Comparison of ENCODE assay signal across 27 mouse cellular contexts in genomic region chr1:28640818-28641217, GRCm38 (mm10).
DNase-seq lines count a peak whose midpoint lies in the region; ATAC-seq lines count a peak whose summit lies in the region.
"Had no signal": no experiment of that assay in that cellular context is flagged by ENCODE, and none has a peak within 500 bp of the region (broad histone marks: within the 10 kb centered on the region; RNA-seq: fewer than 3 reads in every experiment).

No protein-coding gene starts in this region.

- 81% methylated on average over 4 of the region's 4 CpGs for WGBS in forebrain, embryonic 11.5 days
- 91% methylated on average over 4 of the region's 4 CpGs for WGBS in forebrain, embryonic 10.5 days
- WGBS in neural tube, embryonic 12.5 days, result 89% methylated on average over 4 of the region's 4 CpGs
- 67% methylated on average over 4 of the region's 4 CpGs for WGBS in neural tube, embryonic 15.5 days
- 22% methylated on average over 4 of the region's 4 CpGs for WGBS in forebrain, embryonic 14.5 days

- no peak overlapping the region for H3K9ac ChIP-seq in forebrain, embryonic 11.5 days (ENCODE audit: low read length)
- H3K9ac ChIP-seq in neural tube, embryonic 12.5 days, result no peak overlapping the region
- no peak overlapping the region for H3K9ac ChIP-seq in neural tube, embryonic 15.5 days (replicated peaks)
- H3K9ac ChIP-seq in forebrain, embryonic 14.5 days (ENCODE audit: low read length), result no peak overlapping the region
- H3K9ac ChIP-seq: hindbrain, embryonic 13.5 days; liver, embryonic 14.5 days had no signal

- H3K27ac ChIP-seq in forebrain, embryonic 11.5 days (ENCODE audit: low read depth, low read length), result no peak overlapping the region
- no peak overlapping the region for H3K27ac ChIP-seq in forebrain, embryonic 10.5 days
- no peak overlapping the region for H3K27ac ChIP-seq in neural tube, embryonic 12.5 days
- no peak overlapping the region for H3K27ac ChIP-seq in neural tube, embryonic 15.5 days (replicated peaks)
- no peak overlapping the region for H3K27ac ChIP-seq in forebrain, embryonic 14.5 days (ENCODE audit: low read depth, low read length)
- H3K27ac ChIP-seq: gastrocnemius, adult 2 months; hindbrain, embryonic 13.5 days; liver, embryonic 14.5 days had no signal

- no peaks in the 10 kb centered on the region for H3K4me1 ChIP-seq in forebrain, embryonic 11.5 days (replicated peaks; ENCODE audit: control insufficient read depth, insufficient read depth, low read length)
- no peaks in the 10 kb centered on the region for H3K4me1 ChIP-seq in forebrain, embryonic 10.5 days
- H3K4me1 ChIP-seq in neural tube, embryonic 12.5 days, result no peaks in the 10 kb centered on the region
- no peaks in the 10 kb centered on the region for H3K4me1 ChIP-seq in neural tube, embryonic 15.5 days
- H3K4me1 ChIP-seq in forebrain, embryonic 14.5 days (ENCODE audit: control insufficient read depth, insufficient read depth, low read length), result no peaks in the 10 kb centered on the region
- H3K4me1 ChIP-seq: hindbrain, embryonic 13.5 days had no signal

- no peaks in the 10 kb centered on the region for H3K36me3 ChIP-seq in forebrain, embryonic 11.5 days (ENCODE audit: control insufficient read depth, insufficient read depth, low read length)
- H3K36me3 ChIP-seq in forebrain, embryonic 10.5 days (replicated peaks), result no peaks in the 10 kb centered on the region
- H3K36me3 ChIP-seq in neural tube, embryonic 12.5 days, result no peaks in the 10 kb centered on the region
- H3K36me3 ChIP-seq in neural tube, embryonic 15.5 days, result no peaks in the 10 kb centered on the region
- no peaks in the 10 kb centered on the region for H3K36me3 ChIP-seq in forebrain, embryonic 14.5 days (ENCODE audit: control insufficient read depth, insufficient read depth, low read length)
- H3K36me3 ChIP-seq: hindbrain, embryonic 13.5 days had no signal

- H3K9me3 ChIP-seq in forebrain, embryonic 11.5 days (ENCODE audit: control insufficient read depth, low read length), result no peaks in the 10 kb centered on the region
- H3K9me3 ChIP-seq in forebrain, embryonic 10.5 days, result no peaks in the 10 kb centered on the region
- H3K9me3 ChIP-seq in neural tube, embryonic 12.5 days, result no peaks in the 10 kb centered on the region
- H3K9me3 ChIP-seq in neural tube, embryonic 15.5 days (replicated peaks), result no peaks in the 10 kb centered on the region
- no peaks in the 10 kb centered on the region for H3K9me3 ChIP-seq in forebrain, embryonic 14.5 days (replicated peaks; ENCODE audit: control insufficient read depth, low read length)
- H3K9me3 ChIP-seq: hindbrain, embryonic 13.5 days had no signal

- 0 out of 2 replicates have a peak, but pooled peaks have one; percentile 36 for ATAC-seq in forebrain, embryonic 11.5 days (replicated peaks; ENCODE audit: low FRiP score)
- ATAC-seq in neural tube, embryonic 12.5 days (ENCODE audit: low FRiP score, low read depth), result 0 out of 2 replicates have a peak, but pooled peaks have one; percentile 21
- no peak for ATAC-seq in neural tube, embryonic 15.5 days (ENCODE audit: low FRiP score)
- ATAC-seq in forebrain, embryonic 14.5 days, result peak; percentile 89
- ATAC-seq: Patski had no signal

- no peak overlapping the region for H3K4me3 ChIP-seq in forebrain, embryonic 11.5 days (ENCODE audit: low read depth, low read length)
- H3K4me3 ChIP-seq in forebrain, embryonic 10.5 days, result no peak overlapping the region
- H3K4me3 ChIP-seq in neural tube, embryonic 12.5 days, result no peak overlapping the region
- H3K4me3 ChIP-seq in neural tube, embryonic 15.5 days (replicated peaks), result no peak overlapping the region
- H3K4me3 ChIP-seq in forebrain, embryonic 14.5 days (ENCODE audit: low read depth, low read length), result no peak overlapping the region
- H3K4me3 ChIP-seq: gastrocnemius, adult 2 months; hindbrain, embryonic 13.5 days had no signal

- H3K27me3 ChIP-seq in forebrain, embryonic 11.5 days (ENCODE audit: control insufficient read depth, insufficient read depth, low read length), result no peaks in the 10 kb centered on the region
- no peaks in the 10 kb centered on the region for H3K27me3 ChIP-seq in forebrain, embryonic 10.5 days (ENCODE audit: poor library complexity, severe bottlenecking)
- no peaks in the 10 kb centered on the region for H3K27me3 ChIP-seq in neural tube, embryonic 12.5 days (replicated peaks)
- no peaks in the 10 kb centered on the region for H3K27me3 ChIP-seq in neural tube, embryonic 15.5 days (replicated peaks)
- no peaks in the 10 kb centered on the region for H3K27me3 ChIP-seq in forebrain, embryonic 14.5 days (replicated peaks; ENCODE audit: control insufficient read depth, insufficient read depth, low read length)
- H3K27me3 ChIP-seq: hindbrain, embryonic 13.5 days; Patski had no signal

- no peak for DNase-seq in forebrain, embryonic 11.5 days (ENCODE audit: low spot score)
- DNase-seq in forebrain, embryonic 10.5 days (ENCODE audit: extremely low spot score, low spot score), result no peak
- DNase-seq in forebrain, embryonic 14.5 days (ENCODE audit: low spot score), result peak; percentile 70
- no peak for DNase-seq in right cerebral cortex, postnatal 10 days (ENCODE audit: low spot score in 2 of 2)
- DNase-seq in lung, postnatal 25 days (ENCODE audit: low spot score), result no peak
- DNase-seq: adrenal gland, postnatal 25 days; cerebellum, adult 8-10 months; cerebellum, postnatal 36 days; gastrocnemius, adult 2 months; gastrocnemius, postnatal 36 days; heart, adult 18-20 months; heart, postnatal 36 days; kidney, adult 11 months; kidney, postnatal 4 days; layer of hippocampus, postnatal 36 days; left cerebral cortex, postnatal 4 days; lung, adult 2 months; lung, postnatal 14 days; thymus, adult 2 months; thymus, postnatal 36 days had no signal

- H3K4me2 ChIP-seq in forebrain, embryonic 11.5 days (ENCODE audit: low read depth, low read length, severe bottlenecking), result no peak overlapping the region
- no peak overlapping the region for H3K4me2 ChIP-seq in neural tube, embryonic 12.5 days (replicated peaks)
- H3K4me2 ChIP-seq in neural tube, embryonic 15.5 days, result no peak overlapping the region
- H3K4me2 ChIP-seq in forebrain, embryonic 14.5 days (ENCODE audit: low read length), result no peak overlapping the region
- H3K4me2 ChIP-seq: heart, embryonic 11.5 days; hindbrain, embryonic 13.5 days; midbrain, embryonic 11.5 days had no signal
